Mouse (Mus musculus) left cerebral cortex, postnatal 4 days (tissue): ENCODE results near the gene Grik2. TPM values are rescaled to one million over a fixed set of nuclear protein-coding genes. Genes with fewer than 3 reads are reported as not detected.
A peak's percentile ranks its signal among the peaks of the same experiment; 100 is the strongest.
"Not testable (repeated sequence)": the region's sequence is repeated elsewhere in the genome, so short reads cannot be mapped to it uniquely, and the experiment has no call there.

Experiments used
- DNase-seq: peaks from one replicate; pipeline ENCODE4 v3.0.0-alpha.2; 2022
- intact Hi-C: fragments of 180-260 bp; cut with DNase I; formaldehyde crosslinking; loops from one replicate; pipeline ENCODE4 v1.15.1; 2025
- total RNA-seq, 2 experiments: library from RNA; stranded (reverse); gene quantifications; 2 replicates each; pipeline ENCODE4 v1.2.3; 2021

Gene Grik2
- total RNA-seq, 2 experiments from 2014 or later: 119 to 122 TPM

GRCm38 (mm10) chr10:49382996-49383395, 405.6 kb downstream of the Grik2 start:
- DNase-seq: peak; percentile 2
- intact Hi-C loops: no loop called here

- intact Hi-C loops: no loop called here
- peak; percentile 61 for DNase-seq
Measured at GRCm38 (mm10) chr10:49381852-49382251, 406.7 kb downstream of the Grik2 start.

GRCm38 (mm10) chr10:49368601-49369000, 420.0 kb downstream of the Grik2 start:
- no peak for DNase-seq
- intact Hi-C loops: no loop called here

GRCm38 (mm10) chr10:49365262-49365661, 423.3 kb downstream of the Grik2 start:
- DNase-seq: no peak
- intact Hi-C loops: no loop called here

- DNase-seq: peak; percentile 17
- intact Hi-C loops: no loop called here
Measured at GRCm38 (mm10) chr10:49322413-49322812, 466.2 kb downstream of the Grik2 start.

- no peak for DNase-seq
- intact Hi-C loops: no loop called here
Measured at GRCm38 (mm10) chr10:49319880-49320279, 468.7 kb downstream of the Grik2 start.

GRCm38 (mm10) chr10:49256247-49256939, 532.2 kb downstream of the Grik2 start:
- intact Hi-C loops: no loop called here
- DNase-seq: no peak

GRCm38 (mm10) chr10:49237356-49237755, 551.2 kb downstream of the Grik2 start:
- DNase-seq, intact Hi-C loops: not testable (repeated sequence)

GRCm38 (mm10) chr10:49236844-49237243, 551.7 kb downstream of the Grik2 start:
- not testable (repeated sequence) for DNase-seq

GRCm38 (mm10) chr10:49220096-49220495, 568.5 kb downstream of the Grik2 start:
- intact Hi-C loops: no loop called here
- no peak for DNase-seq

More at GRCm38 (mm10) chr10:49236844-49237243, 551.7 kb downstream of the Grik2 start:
- intact Hi-C loops: not testable (repeated sequence)

GRCm38 (mm10) chr10:49219631-49220030, 568.9 kb downstream of the Grik2 start:
- peak; percentile 6 for DNase-seq
- intact Hi-C loops: no loop called here

GRCm38 (mm10) chr10:49191773-49192371, 596.7 kb downstream of the Grik2 start:
- DNase-seq: no peak
- intact Hi-C loops: no loop called here

GRCm38 (mm10) chr10:49191291-49191690, 597.3 kb downstream of the Grik2 start:
- DNase-seq: no peak
- intact Hi-C loops: no loop called here

- no peak for DNase-seq
- intact Hi-C loops: no loop called here
Measured at GRCm38 (mm10) chr10:49154134-49154533, 634.4 kb downstream of the Grik2 start.

- intact Hi-C loops, DNase-seq: not testable (repeated sequence)
Measured at GRCm38 (mm10) chr10:49151496-49151895, 637.1 kb downstream of the Grik2 start.

GRCm38 (mm10) chr10:49149714-49150113, 638.9 kb downstream of the Grik2 start:
- DNase-seq: no peak
- intact Hi-C loops: no loop called here

- intact Hi-C loops: no loop called here
- no peak for DNase-seq
Measured at GRCm38 (mm10) chr10:49142658-49143057, 645.9 kb downstream of the Grik2 start.

GRCm38 (mm10) chr10:49136816-49137215, 651.8 kb downstream of the Grik2 start:
- intact Hi-C loops: no loop called here
- no peak for DNase-seq

GRCm38 (mm10) chr10:49131311-49131710, 657.3 kb downstream of the Grik2 start:
- DNase-seq: no peak
- intact Hi-C loops: no loop called here

- intact Hi-C loops: no loop called here
- no peak for DNase-seq
Measured at GRCm38 (mm10) chr10:49050339-49050738, 738.2 kb downstream of the Grik2 start.

GRCm38 (mm10) chr10:49049391-49049790, 739.2 kb downstream of the Grik2 start:
- DNase-seq: no peak
- intact Hi-C loops: no loop called here
